Mouse (Mus musculus) ES-E14 (cell line): Measurements from ENCODE around the gene Tmem171.

Experiments used
- HCFC1 ChIP-seq: IDR thresholded peaks from 2 replicates; pipeline ENCODE4 v1.6.1; 2012; ENCODE audit warnings: low read length, inconsistent platforms, borderline replicate concordance; ENCODE audit not compliant: insufficient read depth
- MAFK ChIP-seq: IDR thresholded peaks from 2 replicates; pipeline ENCODE4 v1.6.1; 2014; ENCODE audit warnings: mild to moderate bottlenecking, low read depth, low read length, inconsistent platforms; ENCODE audit not compliant: insufficient read depth
- ZNF384 ChIP-seq: IDR thresholded peaks from 2 replicates; pipeline ENCODE4 v1.6.1; 2012; ENCODE audit warnings: low read depth, low read length, inconsistent platforms

- TF ChIP-seq HCFC1 (no peak), MAFK (no peak), ZNF384 (no peak)
These were observed 57.5 kb downstream of the Tmem171 start, which contains the start of gene Tmem174 for GRCm38 (mm10) chr13:98637145-98637544.
